Mouse (Mus musculus) forebrain, embryonic 10.5 days (tissue): ENCODE measurements around the gene Gm10447. TPM values are rescaled to one million over a fixed set of nuclear protein-coding genes. Genes with fewer than 3 reads are reported as not detected.

ENCODE experiments used
- DNase-seq: peaks from one replicate; pipeline ENCODE4 v3.0.0-alpha.2; 2017; ENCODE audit warnings: low spot score; ENCODE audit errors: extremely low spot score
- H3K27ac ChIP-seq: fragments of 300-500 bp; sonication (generic); 2 replicates; pipeline ENCODE4 v1.5.1; 2016; ENCODE audit warnings: mild to moderate bottlenecking
- H3K27me3 ChIP-seq: fragments of 300-500 bp; sonication (generic); 2 replicates; pipeline ENCODE4 v1.6.1; 2016; ENCODE audit warnings: mild to moderate bottlenecking; ENCODE audit not compliant: poor library complexity, severe bottlenecking
- H3K36me3 ChIP-seq: fragments of 300-500 bp; sonication (generic); replicated peaks from 2 replicates; pipeline ENCODE4 v1.6.1; 2016; ENCODE audit warnings: mild to moderate bottlenecking, moderate library complexity
- H3K4me1 ChIP-seq: fragments of 300-500 bp; sonication (generic); 2 replicates; pipeline ENCODE4 v1.6.1; 2016
- H3K4me3 ChIP-seq: fragments of 300-500 bp; sonication (generic); 2 replicates; pipeline ENCODE4 v1.5.1; 2016; ENCODE audit warnings: mild to moderate bottlenecking, moderate library complexity
- H3K9me3 ChIP-seq: fragments of 300-500 bp; sonication (generic); 2 replicates; pipeline ENCODE4 v1.6.1; 2016; ENCODE audit warnings: mild to moderate bottlenecking, moderate library complexity
- WGBS: fragments of 180-500 bp; shearing (Covaris S2); methylation state at CpG from one replicate; pipeline ENCODE4 v1.1.7; 2016; 5-methylcytosine and 5-hydroxymethylcytosine counted together
- polyA plus RNA-seq: library from polyadenylated mRNA; unstranded; fragments of >200 nt; fragmentation: Nextera tagmentation; extraction: Ambion mirVana; gene quantifications from 2 replicates; pipeline ENCODE4 v1.2.1, GENCODE M21; 2016

Gm10447 gene
- not detected in 2 replicates for polyA plus RNA-seq

GRCm38 (mm10) chr11:53456474-53457371 is at the start of gene Gm10447, which contains the start of gene Shroom1:
Gene Gm10447 (minus strand): TSS chr11:53457110.
Gene Shroom1 (plus strand): TSS chr11:53457205.
- peak within 1 kb of the TSS; percentile 60 for H3K4me3 ChIP-seq
- peak; percentile 55 for DNase-seq
- WGBS = 4% methylated on average over 42 of the region's 42 CpGs
- H3K27ac ChIP-seq = peak within 1 kb of the TSS; percentile 75
- H3K9me3 ChIP-seq = no peaks in the 10 kb centered on the region
- H3K4me1 ChIP-seq = peaks cover 18% of the 10 kb centered on the region
- peaks cover 70% of the 10 kb centered on the region for H3K27me3 ChIP-seq
- no peaks in the 10 kb centered on the region for H3K36me3 ChIP-seq

- Histone ChIP-seq H3K27ac (no peak overlapping the region), H3K36me3 (no peaks in the 10 kb centered on the region), H3K9me3 (no peaks in the 10 kb centered on the region), H3K4me3 (no peak overlapping the region), H3K27me3 (peaks cover 17% of the 10 kb centered on the region), H3K4me1 (peaks cover 33% of the 10 kb centered on the region)
- no peak for DNase-seq
- WGBS = 71% methylated on average over 5 of the region's 5 CpGs
These were observed 48.2 kb upstream of the Gm10447 start for GRCm38 (mm10) chr11:53505026-53505663.

- Histone ChIP-seq H3K4me3 (no peak overlapping the region), H3K4me1 (peaks cover 37% of the 10 kb centered on the region), H3K9me3 (no peaks in the 10 kb centered on the region), H3K27me3 (peaks cover 25% of the 10 kb centered on the region), H3K36me3 (no peaks in the 10 kb centered on the region), H3K27ac (no peak overlapping the region)
- 92% methylated on average over 8 of the region's 8 CpGs for WGBS
- DNase-seq = no peak
These were observed 47.5 kb upstream of the Gm10447 start for GRCm38 (mm10) chr11:53504376-53504775.

GRCm38 (mm10) chr11:53503738-53504137 is 46.8 kb upstream of the Gm10447 start:
- no peak for DNase-seq
- Histone ChIP-seq H3K4me3 (no peak overlapping the region), H3K27me3 (peaks cover 31% of the 10 kb centered on the region), H3K4me1 (peaks cover 37% of the 10 kb centered on the region), H3K36me3 (no peaks in the 10 kb centered on the region), H3K27ac (no peak overlapping the region), H3K9me3 (no peaks in the 10 kb centered on the region)
- 89% methylated on average over 5 of the region's 5 CpGs for WGBS

- peaks cover 47% of the 10 kb centered on the region for H3K27me3 ChIP-seq
- H3K27ac ChIP-seq = no peak overlapping the region
- WGBS = 86% methylated on average over 8 of the region's 8 CpGs
- H3K4me3 ChIP-seq = no peak overlapping the region
- no peak for DNase-seq
- H3K9me3 ChIP-seq = no peaks in the 10 kb centered on the region
- peaks cover 33% of the 10 kb centered on the region for H3K4me1 ChIP-seq
- no peaks in the 10 kb centered on the region for H3K36me3 ChIP-seq
These were observed 45.3 kb upstream of the Gm10447 start for GRCm38 (mm10) chr11:53502039-53502765.

GRCm38 (mm10) chr11:53500569-53500968 is 43.7 kb upstream of the Gm10447 start:
- H3K4me3 ChIP-seq = peak overlapping the region; percentile 35
- no peaks in the 10 kb centered on the region for H3K36me3 ChIP-seq
- H3K4me1 ChIP-seq = peaks cover 50% of the 10 kb centered on the region
- peaks cover 63% of the 10 kb centered on the region for H3K27me3 ChIP-seq
- no peaks in the 10 kb centered on the region for H3K9me3 ChIP-seq
- 9% methylated on average over 11 of the region's 11 CpGs for WGBS
- peak; percentile 46 for DNase-seq
- H3K27ac ChIP-seq = peak overlapping the region; percentile 65

GRCm38 (mm10) chr11:53496946-53497345 is 40.0 kb upstream of the Gm10447 start:
- peak overlapping the region; percentile 40; the same call in 1 of the 2 replicates for H3K27ac ChIP-seq
- H3K27me3 ChIP-seq = peaks cover 61% of the 10 kb centered on the region
- DNase-seq = no peak
- H3K9me3 ChIP-seq = no peaks in the 10 kb centered on the region
- H3K4me1 ChIP-seq = peaks cover 70% of the 10 kb centered on the region
- no peaks in the 10 kb centered on the region for H3K36me3 ChIP-seq
- WGBS = 87% methylated on average over 6 of the region's 6 CpGs
- H3K4me3 ChIP-seq = no peak overlapping the region

- Histone ChIP-seq H3K4me1 (peaks cover 75% of the 10 kb centered on the region), H3K4me3 (no peak overlapping the region), H3K9me3 (no peaks in the 10 kb centered on the region), H3K27ac (peak overlapping the region; percentile 65), H3K27me3 (peaks cover 56% of the 10 kb centered on the region), H3K36me3 (no peaks in the 10 kb centered on the region)
- DNase-seq = no peak
- 26% methylated on average over 6 of the region's 6 CpGs for WGBS
These were observed 38.5 kb upstream of the Gm10447 start for GRCm38 (mm10) chr11:53495417-53495816.

GRCm38 (mm10) chr11:53493243-53493955 is 36.5 kb upstream of the Gm10447 start:
- Histone ChIP-seq H3K27ac (peak overlapping the region; percentile 76), H3K27me3 (peaks cover 48% of the 10 kb centered on the region), H3K4me3 (no peak overlapping the region), H3K4me1 (peaks cover 81% of the 10 kb centered on the region), H3K36me3 (no peaks in the 10 kb centered on the region), H3K9me3 (no peaks in the 10 kb centered on the region)
- DNase-seq = peak; percentile 72
- 22% methylated on average over 3 of the region's 3 CpGs for whole genome bisulfite sequencing

- Histone ChIP-seq H3K36me3 (no peaks in the 10 kb centered on the region), H3K27ac (peak overlapping the region; percentile 76), H3K27me3 (peaks cover 48% of the 10 kb centered on the region), H3K4me3 (0 out of 2 replicates have a peak overlapping the region, but pooled peaks have one; percentile 3), H3K4me1 (peaks cover 84% of the 10 kb centered on the region), H3K9me3 (no peaks in the 10 kb centered on the region)
- WGBS = 4% methylated on average over 8 of the region's 8 CpGs
- peak; percentile 79 for DNase-seq
These were observed 35.1 kb upstream of the Gm10447 start for GRCm38 (mm10) chr11:53491954-53492401.

GRCm38 (mm10) chr11:53489421-53489820 is 32.5 kb upstream of the Gm10447 start:
- Histone ChIP-seq H3K36me3 (no peaks in the 10 kb centered on the region), H3K4me1 (peaks cover 67% of the 10 kb centered on the region), H3K9me3 (no peaks in the 10 kb centered on the region), H3K4me3 (no peak overlapping the region), H3K27me3 (peaks cover 47% of the 10 kb centered on the region), H3K27ac (no peak overlapping the region)
- no peak for DNase-seq
- WGBS = 63% methylated on average over 9 of the region's 9 CpGs

GRCm38 (mm10) chr11:53489007-53489406 is 32.1 kb upstream of the Gm10447 start:
- H3K4me3 ChIP-seq = no peak overlapping the region
- 89% methylated on average over 5 of the region's 5 CpGs for WGBS
- no peaks in the 10 kb centered on the region for H3K9me3 ChIP-seq
- H3K27me3 ChIP-seq = peaks cover 48% of the 10 kb centered on the region
- no peak for DNase-seq
- peaks cover 65% of the 10 kb centered on the region for H3K4me1 ChIP-seq
- H3K36me3 ChIP-seq = no peaks in the 10 kb centered on the region
- no peak overlapping the region for H3K27ac ChIP-seq
